Mouse (Mus musculus) ovary, postnatal 14 days (tissue): ENCODE results near the gene Emc7.

Source experiments
- DNase-seq: peaks from one replicate; pipeline ENCODE4 v3.0.0; 2022; ENCODE audit warnings: low spot score

Gene Emc7

DNA sequence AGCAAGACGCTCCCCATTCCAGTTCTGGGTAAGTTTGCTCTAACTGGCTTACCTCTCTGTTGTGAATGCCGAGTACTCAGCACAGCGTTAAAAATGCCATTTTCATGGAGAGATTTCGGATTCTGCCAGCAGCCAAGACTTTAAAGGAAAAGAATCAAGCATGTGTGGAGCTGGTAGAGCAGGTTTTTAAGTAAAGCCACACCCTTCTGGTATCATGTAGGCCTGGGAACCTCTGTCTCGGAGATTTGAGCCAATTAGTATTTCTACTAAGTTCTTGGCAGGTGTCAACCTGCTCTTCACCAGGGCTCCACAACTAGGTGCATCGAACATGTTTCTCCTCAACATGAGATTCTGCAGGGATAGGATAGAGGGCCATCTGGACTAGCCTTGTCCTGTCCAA lies 21.8 kb downstream of the Emc7 start:
- DNase-seq: no peak

- no peak for DNase-seq
These were observed 25.9 kb downstream of the Emc7 start, which contains the start of gene Chrm5 for GRCm38 (mm10) chr2:112480669-112481068. Gene Chrm5 (minus strand): TSS chr2:112480769.

- no peak for DNase-seq
These were observed 26.8 kb downstream of the Emc7 start for GRCm38 (mm10) chr2:112481564-112481963.

GRCm38 (mm10) chr2:112482533-112483333 lies 27.9 kb downstream of the Emc7 start:
- no peak for DNase-seq

DNA sequence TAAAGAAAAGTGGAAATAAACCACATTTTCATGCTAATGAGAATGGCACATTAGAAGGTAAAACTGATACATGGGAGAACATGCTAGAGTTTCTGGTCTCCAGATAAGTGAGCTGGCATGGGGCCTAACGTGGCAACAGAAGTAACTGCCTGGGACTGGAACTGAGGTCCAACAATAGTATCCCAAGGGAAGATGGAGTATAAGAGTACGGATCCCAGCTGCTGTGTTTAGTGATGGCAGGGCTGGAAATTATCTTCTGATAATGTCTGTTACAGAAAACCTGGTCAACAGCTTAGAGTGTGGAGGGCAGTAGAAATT lies 28.5 kb downstream of the Emc7 start:
- DNase-seq: no peak

GRCm38 (mm10) chr2:112484886-112485285 lies 30.1 kb downstream of the Emc7 start:
- DNase-seq: no peak

- no peak for DNase-seq
These were observed 35.8 kb downstream of the Emc7 start for GRCm38 (mm10) chr2:112490483-112491196.

DNA sequence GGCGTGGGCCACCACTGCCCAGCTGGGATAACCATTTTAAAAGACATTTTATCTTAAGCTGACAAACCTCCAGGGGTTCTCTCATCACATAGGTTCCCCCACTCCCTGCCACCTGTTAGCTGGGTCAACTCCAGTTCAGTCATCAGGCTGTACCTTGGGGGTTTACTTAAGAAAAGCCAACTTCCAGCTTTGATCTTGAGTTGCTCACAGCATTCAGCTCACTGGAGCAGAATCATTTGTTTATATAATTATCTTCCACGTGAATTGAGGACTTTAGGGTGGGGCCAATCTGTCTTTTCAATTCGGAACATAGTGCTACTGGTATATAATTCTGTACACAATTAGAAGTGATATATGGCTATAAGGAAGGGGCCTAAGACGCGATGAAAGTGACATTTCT lies 36.8 kb downstream of the Emc7 start:
- DNase-seq: no peak

- DNase-seq: peak; percentile 23
These were observed 37.6 kb downstream of the Emc7 start for GRCm38 (mm10) chr2:112492431-112492855.

GRCm38 (mm10) chr2:112492856-112493538 lies 38.2 kb downstream of the Emc7 start, which contains the start of gene Aven:
Gene Aven (plus strand): TSS chr2:112492964.
- DNase-seq: peak; percentile 71

DNA sequence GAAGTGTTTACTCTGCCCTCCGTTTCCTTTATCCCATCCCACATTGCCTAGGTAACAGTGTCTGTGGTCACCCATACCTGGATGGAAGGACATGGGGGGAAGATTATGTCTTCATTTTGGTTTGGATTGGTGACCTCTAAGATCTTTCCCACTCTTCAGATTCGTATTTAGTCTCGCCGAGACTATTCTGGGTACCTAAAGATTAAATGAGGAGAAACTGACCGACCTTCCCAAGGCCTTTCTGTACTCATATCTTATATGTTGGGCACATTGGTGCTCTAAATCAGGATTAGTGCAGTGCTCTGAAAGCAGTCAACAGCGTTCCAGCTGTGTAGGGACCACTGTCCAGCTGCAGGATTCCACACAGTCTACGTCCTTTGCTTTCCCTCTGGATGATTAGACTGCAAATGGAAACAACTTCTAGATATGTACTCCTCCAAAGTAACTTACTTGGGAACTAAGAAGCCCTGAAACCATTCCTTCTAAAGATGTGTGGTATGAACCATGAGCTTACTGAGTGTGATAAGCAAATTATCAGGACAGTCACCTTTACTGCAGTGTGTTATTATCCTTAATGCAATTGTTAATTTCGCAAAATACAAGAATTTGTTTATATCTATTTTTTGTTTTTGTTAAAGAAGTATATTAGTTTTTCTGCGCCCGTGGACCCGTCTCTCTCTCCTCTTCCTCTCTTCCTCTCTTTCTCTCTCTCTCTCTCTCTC lies 38.9 kb downstream of the Emc7 start:
- no peak for DNase-seq

DNA sequence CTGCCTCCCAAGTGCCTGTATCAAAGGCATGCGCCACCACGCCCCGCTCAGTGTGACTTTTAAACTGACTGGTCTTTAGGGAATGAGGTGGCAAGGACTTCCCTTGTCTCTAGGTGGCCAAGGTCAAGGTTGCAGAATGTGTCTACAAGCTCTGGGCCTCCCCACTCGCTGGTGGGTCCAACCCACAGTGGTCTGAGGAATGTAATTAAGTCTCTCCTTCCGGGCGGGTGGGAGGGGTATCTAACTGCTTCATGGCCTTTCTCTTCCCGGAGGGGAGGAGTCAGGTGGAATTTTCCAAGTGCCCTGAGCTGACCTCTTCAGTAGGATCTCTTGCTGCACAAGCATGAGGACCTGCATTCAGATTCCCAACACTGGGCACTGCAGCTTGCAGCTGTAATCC lies 43.1 kb downstream of the Emc7 start:
- DNase-seq: no peak

DNA sequence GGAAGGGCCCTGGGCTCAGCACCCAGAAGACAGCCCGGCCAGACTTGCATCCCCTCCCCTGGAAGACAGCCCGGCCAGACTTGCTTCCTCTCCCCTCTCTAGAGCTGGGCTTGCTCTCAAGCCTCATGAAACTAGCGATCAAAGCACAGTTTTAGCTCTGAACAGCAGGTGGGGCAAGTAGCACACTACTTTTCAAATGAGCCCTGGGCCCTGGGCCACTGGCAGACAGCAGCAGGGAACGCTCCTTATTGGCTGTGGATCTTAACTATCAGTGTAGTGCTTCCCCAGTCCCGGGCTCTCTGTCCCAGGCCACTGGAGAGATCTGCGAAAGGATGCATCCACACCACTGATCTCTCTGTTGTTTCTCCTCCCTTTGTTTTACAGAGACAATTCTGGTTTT lies 46.4 kb downstream of the Emc7 start:
- peak; percentile 64 for DNase-seq

GRCm38 (mm10) chr2:112503978-112504377 lies 49.2 kb downstream of the Emc7 start:
- DNase-seq: no peak

DNA sequence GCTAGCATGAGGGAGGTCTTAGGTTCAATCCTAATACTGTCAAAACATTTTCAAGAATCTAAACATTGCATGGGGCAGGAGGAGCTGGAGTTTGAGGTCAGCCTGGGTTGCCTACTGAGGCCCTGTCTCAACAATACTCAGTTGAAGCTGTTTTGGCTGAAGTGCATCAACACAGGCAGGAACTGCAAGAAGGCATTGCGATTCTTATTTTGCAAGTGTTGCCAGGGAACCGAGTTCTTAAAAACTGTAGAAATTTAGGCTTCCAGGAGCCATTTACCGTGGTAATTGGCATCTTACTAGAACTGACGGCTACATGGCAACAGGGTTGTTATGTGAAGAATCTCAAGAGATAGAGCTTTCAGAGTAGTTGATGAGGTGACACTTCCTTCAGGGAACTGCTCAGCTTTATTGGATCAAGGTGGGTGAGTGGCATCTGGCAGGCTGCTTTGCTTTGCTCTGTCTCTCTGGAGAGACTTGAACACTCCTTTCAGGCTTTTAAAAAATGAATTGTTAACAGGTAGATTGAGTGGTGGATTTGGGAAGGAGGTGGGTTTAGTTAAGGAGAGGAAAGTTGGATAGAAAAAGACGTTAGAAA lies 52.1 kb downstream of the Emc7 start:
- DNase-seq: no peak

DNA sequence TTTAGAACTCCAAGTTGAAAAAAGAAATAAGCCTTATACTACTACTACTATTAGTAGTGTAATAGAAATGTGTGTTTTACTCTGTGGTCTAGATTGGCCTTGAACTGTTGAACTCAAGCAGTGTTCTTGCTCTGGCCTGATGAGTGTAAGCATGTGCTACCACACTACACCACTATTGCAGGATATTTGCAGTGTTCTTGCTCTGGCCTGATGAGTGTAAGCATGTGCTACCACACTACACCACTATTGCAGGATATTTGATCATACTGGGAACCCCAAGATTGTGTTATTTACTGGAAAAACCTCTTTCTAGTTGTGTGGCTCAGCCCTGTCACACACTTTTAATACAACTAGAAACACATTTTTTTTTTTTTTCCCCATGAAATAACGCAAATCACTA lies 52.6 kb downstream of the Emc7 start:
- no peak for DNase-seq

- no peak for DNase-seq
These were observed 55.3 kb downstream of the Emc7 start for GRCm38 (mm10) chr2:112510140-112510539.

DNA sequence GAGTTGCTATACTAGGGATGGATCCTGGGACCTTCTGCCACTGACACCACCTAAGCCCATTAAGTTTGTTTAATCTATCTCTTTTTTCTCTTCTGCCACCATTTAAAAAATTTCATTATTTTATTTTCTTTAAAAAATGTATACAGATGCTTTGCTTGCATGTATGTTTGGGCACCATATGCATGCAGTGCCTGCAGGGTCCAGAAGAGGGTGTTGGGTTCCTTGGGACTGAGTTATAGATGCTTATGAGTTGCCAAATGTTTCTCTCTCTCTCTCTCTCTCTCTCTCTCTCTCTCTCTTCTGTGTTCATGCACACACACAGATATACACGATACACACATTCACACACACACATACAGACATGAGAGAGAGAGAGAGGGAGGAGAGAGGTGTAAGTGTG lies 58.2 kb downstream of the Emc7 start:
- no peak for DNase-seq

- no peak for DNase-seq
These were observed 61.9 kb downstream of the Emc7 start for GRCm38 (mm10) chr2:112516728-112517127.

DNA sequence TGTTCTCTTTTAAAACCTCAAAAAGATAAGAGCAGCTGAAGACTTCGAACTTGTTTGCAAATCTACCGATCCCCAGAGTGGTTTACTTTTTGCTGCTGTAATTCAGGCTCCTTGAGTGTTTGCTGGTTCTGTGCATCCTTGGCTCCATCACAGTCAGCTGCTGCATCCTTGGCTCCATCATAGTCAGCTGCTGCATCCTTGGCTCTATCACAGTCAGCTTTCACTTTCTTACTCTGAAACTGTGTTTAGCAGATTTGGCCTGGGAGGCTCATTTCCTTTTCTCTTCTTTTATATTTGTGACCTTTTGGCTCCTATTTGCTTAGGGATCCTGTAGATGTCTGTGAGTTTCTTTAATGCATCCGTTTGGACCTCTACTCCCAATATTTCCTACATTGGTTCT lies 62.4 kb downstream of the Emc7 start:
- no peak for DNase-seq

- no peak for DNase-seq
These were observed 63.7 kb downstream of the Emc7 start for GRCm38 (mm10) chr2:112518541-112518940.
